Mouse (Mus musculus) bone marrow, adult 2 months (tissue): ENCODE measurements around the gene Aco1.

Experiments
- CTCF ChIP-seq: fragments of 200-500 bp; IDR thresholded peaks from 2 replicates; pipeline ENCODE4 v1.5.1; 2011; ENCODE audit warnings: low read length, control low read depth; ENCODE audit not compliant: control insufficient read depth, insufficient read depth
- POLR2A ChIP-seq: fragments of 200-500 bp; IDR thresholded peaks from 2 replicates; pipeline ENCODE4 v1.6.1; 2011; ENCODE audit warnings: low read depth, mild to moderate bottlenecking, control low read depth, low read length, borderline replicate concordance; ENCODE audit not compliant: control insufficient read depth

DNA sequence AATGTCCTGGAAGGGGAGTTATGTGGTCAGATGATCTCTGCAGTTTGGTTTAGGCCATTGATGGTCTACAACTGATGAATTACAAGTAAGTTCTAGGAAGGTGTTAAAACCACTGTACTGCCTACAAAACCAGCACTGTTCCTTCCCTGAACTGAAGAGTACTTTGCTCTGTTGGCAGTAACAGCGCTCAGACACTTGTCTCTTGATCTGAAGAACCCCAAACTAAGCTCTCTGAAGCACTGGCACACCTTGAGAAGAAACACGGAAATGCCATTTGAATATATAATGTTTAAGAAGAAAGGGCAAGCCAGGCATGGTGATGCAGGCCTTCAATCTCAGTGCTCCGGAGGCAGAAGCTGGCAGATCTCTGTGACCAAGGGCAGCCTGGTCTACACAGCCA, 61.5 kb downstream of the Aco1 start:
- TF ChIP-seq CTCF: no peak
- no peak for TF ChIP-seq POLR2A
